Mouse (Mus musculus) fibroblast of lung, adult 2 months (primary cell): ENCODE data around the gene Pmf1.

Experiments used
- DNase-seq: peaks from one replicate; pipeline ENCODE4 v3.0.0-alpha.2; 2011; ENCODE audit warnings: low read depth

Pmf1 gene

GRCm38 (mm10) chr3:88350732-88351131 lies 59.4 kb downstream of the Pmf1 start:
- no peak for DNase-seq
